Mouse (Mus musculus): ENCODE data around the gene Sox2. TPM values are rescaled to one million over a fixed set of nuclear protein-coding genes. Genes with fewer than 3 reads are reported as not detected.

Sox2 gene
- polyA plus RNA-seq, 1 experiment from 2014 or later: 4.3 TPM

- H3K9me3 ChIP-seq (ENCODE audit: control insufficient read depth, low read length): no peaks in the 10 kb centered on the region
- DNase-seq (ENCODE audit: low spot score): no peak
- 9% methylated on average over 14 of the region's 14 CpGs for whole genome bisulfite sequencing
These were observed 10.5 kb downstream of the Sox2 start for GRCm38 (mm10) chr3:34660542-34661290.

GRCm38 (mm10) chr3:34661341-34662007 lies 11.3 kb downstream of the Sox2 start:
- H3K36me3 ChIP-seq (ENCODE audit: control insufficient read depth, insufficient read depth, low read length): no peaks in the 10 kb centered on the region
- DNase-seq (ENCODE audit: low spot score) (peak; percentile 63), ATAC-seq (ENCODE audit: low read depth) (no peak; the same call in 1 of the 2 replicates)
- no peak overlapping the region for H3K4me2 ChIP-seq (ENCODE audit: low read depth, low read length)
- H3K9me3 ChIP-seq (ENCODE audit: control insufficient read depth, low read length): no peaks in the 10 kb centered on the region
- no peak overlapping the region for H3K9ac ChIP-seq (ENCODE audit: low read depth, low read length)
- H3K4me1 ChIP-seq (ENCODE audit: control insufficient read depth, insufficient read depth, low read length): peaks cover 12% of the 10 kb centered on the region
- no peak overlapping the region for H3K27ac ChIP-seq (replicated peaks; ENCODE audit: low read depth, low read length)
- peaks cover 98% of the 10 kb centered on the region for H3K27me3 ChIP-seq (replicated peaks; ENCODE audit: control insufficient read depth, insufficient read depth, low read length)
- WGBS: 8% methylated on average over 32 of the region's 32 CpGs
- H3K4me3 ChIP-seq (ENCODE audit: low read depth, low read length): no peak overlapping the region

More at GRCm38 (mm10) chr3:34660542-34661290, 10.5 kb downstream of the Sox2 start:
- Histone ChIP-seq H3K9ac (ENCODE audit: low read depth, low read length) (no peak overlapping the region), H3K27ac (replicated peaks; ENCODE audit: low read depth, low read length) (no peak overlapping the region), H3K4me3 (ENCODE audit: low read depth, low read length) (no peak overlapping the region), H3K4me1 (ENCODE audit: control insufficient read depth, insufficient read depth, low read length) (peaks cover 12% of the 10 kb centered on the region), H3K36me3 (ENCODE audit: control insufficient read depth, insufficient read depth, low read length) (no peaks in the 10 kb centered on the region), H3K4me2 (ENCODE audit: low read depth, low read length) (no peak overlapping the region), H3K27me3 (replicated peaks; ENCODE audit: control insufficient read depth, insufficient read depth, low read length) (peaks cover 98% of the 10 kb centered on the region)
- ATAC-seq (ENCODE audit: low read depth): no peak

- no peak for ATAC-seq (ENCODE audit: low read depth)
- H3K9ac ChIP-seq (ENCODE audit: low read depth, low read length): no peak overlapping the region
- H3K4me3 ChIP-seq (ENCODE audit: low read depth, low read length): 0 out of 2 replicates have a peak overlapping the region, but pooled peaks have one; percentile 36
- H3K27me3 ChIP-seq (replicated peaks; ENCODE audit: control insufficient read depth, insufficient read depth, low read length): peaks cover 100% of the 10 kb centered on the region
- H3K36me3 ChIP-seq (ENCODE audit: control insufficient read depth, insufficient read depth, low read length): no peaks in the 10 kb centered on the region
- peaks cover 12% of the 10 kb centered on the region for H3K4me1 ChIP-seq (ENCODE audit: control insufficient read depth, insufficient read depth, low read length)
- peak; percentile 24 for DNase-seq (ENCODE audit: low spot score)
- WGBS: 7% methylated on average over 15 of the region's 15 CpGs
- no peak overlapping the region for H3K27ac ChIP-seq (replicated peaks; ENCODE audit: low read depth, low read length)
- no peaks in the 10 kb centered on the region for H3K9me3 ChIP-seq (ENCODE audit: control insufficient read depth, low read length)
- peak overlapping the region; percentile 58; the same call in 1 of the 2 replicates for H3K4me2 ChIP-seq (ENCODE audit: low read depth, low read length)
These were observed 12.0 kb downstream of the Sox2 start for GRCm38 (mm10) chr3:34662008-34662711.

GRCm38 (mm10) chr3:34662712-34663655 lies 12.8 kb downstream of the Sox2 start:
- peaks cover 100% of the 10 kb centered on the region for H3K27me3 ChIP-seq (replicated peaks; ENCODE audit: control insufficient read depth, insufficient read depth, low read length)
- H3K9me3 ChIP-seq (ENCODE audit: control insufficient read depth, low read length): no peaks in the 10 kb centered on the region
- no peaks in the 10 kb centered on the region for H3K36me3 ChIP-seq (ENCODE audit: control insufficient read depth, insufficient read depth, low read length)
- ATAC-seq (ENCODE audit: low read depth) (no peak), DNase-seq (ENCODE audit: low spot score) (peak; percentile 46)
- peak overlapping the region; percentile 36 for H3K4me3 ChIP-seq (ENCODE audit: low read depth, low read length)
- peak overlapping the region; percentile 50; the same call in 1 of the 2 replicates for H3K9ac ChIP-seq (ENCODE audit: low read depth, low read length)
- peak overlapping the region; percentile 58 for H3K4me2 ChIP-seq (ENCODE audit: low read depth, low read length)
- peaks cover 12% of the 10 kb centered on the region for H3K4me1 ChIP-seq (ENCODE audit: control insufficient read depth, insufficient read depth, low read length)
- WGBS: under 1% methylated on average over 53 of the region's 53 CpGs
- H3K27ac ChIP-seq (replicated peaks; ENCODE audit: low read depth, low read length): no peak overlapping the region

- Histone ChIP-seq H3K9ac (ENCODE audit: low read depth, low read length) (peak overlapping the region; percentile 47), H3K4me1 (ENCODE audit: control insufficient read depth, insufficient read depth, low read length) (peaks cover 12% of the 10 kb centered on the region), H3K27me3 (replicated peaks; ENCODE audit: control insufficient read depth, insufficient read depth, low read length) (peaks cover 100% of the 10 kb centered on the region), H3K9me3 (ENCODE audit: control insufficient read depth, low read length) (no peaks in the 10 kb centered on the region), H3K27ac (replicated peaks; ENCODE audit: low read depth, low read length) (peak overlapping the region; percentile 56), H3K4me2 (ENCODE audit: low read depth, low read length) (peak overlapping the region; percentile 58), H3K36me3 (ENCODE audit: control insufficient read depth, insufficient read depth, low read length) (no peaks in the 10 kb centered on the region), H3K4me3 (ENCODE audit: low read depth, low read length) (peak overlapping the region; percentile 36)
- under 1% methylated on average over 57 of the region's 58 CpGs for WGBS
- DNase-seq (ENCODE audit: low spot score): peak; percentile 84
- ATAC-seq (ENCODE audit: low read depth): peak; percentile 64
These were observed 13.8 kb downstream of the Sox2 start for GRCm38 (mm10) chr3:34663701-34664635.

GRCm38 (mm10) chr3:34664636-34665531 lies 14.7 kb downstream of the Sox2 start:
- peak overlapping the region; percentile 58 for H3K4me2 ChIP-seq (ENCODE audit: low read depth, low read length)
- 1% methylated on average over 31 of the region's 31 CpGs for WGBS
- H3K27ac ChIP-seq (replicated peaks; ENCODE audit: low read depth, low read length): peak overlapping the region; percentile 56; the same call in 1 of the 2 replicates
- ATAC-seq (ENCODE audit: low read depth) (peak; percentile 16; the same call in 1 of the 2 replicates), DNase-seq (ENCODE audit: low spot score) (peak; percentile 33)
- H3K9me3 ChIP-seq (ENCODE audit: control insufficient read depth, low read length): no peaks in the 10 kb centered on the region
- peak overlapping the region; percentile 47; the same call in 1 of the 2 replicates for H3K9ac ChIP-seq (ENCODE audit: low read depth, low read length)
- H3K4me3 ChIP-seq (ENCODE audit: low read depth, low read length): peak overlapping the region; percentile 36
- peaks cover 100% of the 10 kb centered on the region for H3K27me3 ChIP-seq (replicated peaks; ENCODE audit: control insufficient read depth, insufficient read depth, low read length)
- H3K36me3 ChIP-seq (ENCODE audit: control insufficient read depth, insufficient read depth, low read length): no peaks in the 10 kb centered on the region
- peaks cover 12% of the 10 kb centered on the region for H3K4me1 ChIP-seq (ENCODE audit: control insufficient read depth, insufficient read depth, low read length)
